Mouse (Mus musculus) mouse embryonic stem cell (cell line): ENCODE results near the gene Rbms3.

ENCODE experiments used
- in situ Hi-C, 2 experiments: fragments of 300-500 bp; cut with MboI; formaldehyde crosslinking; loops; 1 replicate in 1 of 2; 3 replicates in 1 of 2; pipeline ENCODE4 v1.14.3; 2019 to 2020; ENCODE audit warnings: low sequenced_read_pairs in 2 of 2, low pct_unique_long_range_greater_than_20kb in 1 of 2, mixed read lengths in 1 of 2; ENCODE audit not compliant: unreplicated experiment in 1 of 2

The Rbms3 gene

GRCm38 (mm10) chr9:116620434-116620833, 1009.3 kb downstream of the Rbms3 start:
- in situ Hi-C loops: no loop called here

GRCm38 (mm10) chr9:116618886-116619285, 1010.8 kb downstream of the Rbms3 start:
- in situ Hi-C loops: no loop called here

DNA sequence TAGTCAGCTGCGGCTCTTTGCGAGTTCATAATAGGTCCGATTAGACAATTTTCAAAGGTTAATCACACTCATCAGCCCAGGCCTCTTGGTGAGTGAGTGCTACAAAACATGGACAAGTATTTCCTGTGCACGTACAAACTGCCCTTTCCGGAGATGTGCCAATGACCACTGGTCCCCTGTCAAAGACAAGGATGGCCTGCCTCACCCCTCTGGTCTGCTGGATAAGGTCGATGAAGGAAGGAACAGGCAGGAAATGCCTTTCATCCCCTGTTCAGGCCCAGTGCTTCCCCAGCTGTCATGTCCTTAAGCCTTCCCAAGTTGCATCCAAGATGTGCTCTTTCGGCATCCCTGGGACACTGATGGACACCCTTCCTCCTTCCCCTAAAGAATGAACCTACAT, 1016.4 kb downstream of the Rbms3 start:
- in situ Hi-C loops: no loop called here

- in situ Hi-C loops: no loop called here
These were observed 1033.7 kb downstream of the Rbms3 start for GRCm38 (mm10) chr9:116596046-116596445.

DNA sequence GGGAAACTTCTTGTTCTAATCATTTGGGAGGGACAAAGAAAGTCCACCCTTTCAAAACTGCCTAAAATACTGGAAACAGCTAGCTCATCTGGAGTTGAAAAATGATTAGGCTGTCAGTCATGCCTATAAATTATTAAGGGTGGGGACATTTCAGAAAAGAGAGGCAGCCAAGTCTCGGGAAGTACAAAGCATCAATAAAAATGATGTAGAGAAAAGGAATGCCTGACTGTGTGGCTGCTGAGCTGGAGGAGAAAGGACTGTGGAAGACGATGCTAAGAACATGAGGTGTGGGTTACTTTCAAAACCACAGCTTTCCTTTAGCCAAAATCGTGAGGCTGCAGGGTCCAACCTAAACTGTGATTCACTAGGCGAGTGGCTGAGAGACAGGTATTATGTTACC, 1037.2 kb downstream of the Rbms3 start:
- in situ Hi-C loops: no loop called here

DNA sequence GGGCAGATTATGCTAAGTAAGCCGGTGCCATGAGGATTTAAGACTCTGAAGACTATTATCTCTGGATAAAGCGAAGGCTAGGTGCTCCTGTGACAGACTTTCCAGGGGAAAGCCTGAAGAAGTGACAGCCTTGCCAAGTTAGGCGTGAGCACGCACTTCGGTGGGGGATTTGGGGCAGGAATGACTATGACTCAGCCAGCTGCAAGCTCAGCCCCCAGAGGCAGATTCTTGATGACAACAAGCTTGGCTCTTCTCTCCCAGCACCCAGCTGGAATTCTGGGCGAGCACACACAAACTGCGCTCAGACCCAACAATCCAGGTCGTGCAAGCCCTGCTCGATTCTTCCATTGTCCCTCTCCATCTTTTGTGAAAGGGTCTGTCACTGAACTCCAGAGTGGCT, 1038.6 kb downstream of the Rbms3 start:
- in situ Hi-C loops: no loop called here

DNA sequence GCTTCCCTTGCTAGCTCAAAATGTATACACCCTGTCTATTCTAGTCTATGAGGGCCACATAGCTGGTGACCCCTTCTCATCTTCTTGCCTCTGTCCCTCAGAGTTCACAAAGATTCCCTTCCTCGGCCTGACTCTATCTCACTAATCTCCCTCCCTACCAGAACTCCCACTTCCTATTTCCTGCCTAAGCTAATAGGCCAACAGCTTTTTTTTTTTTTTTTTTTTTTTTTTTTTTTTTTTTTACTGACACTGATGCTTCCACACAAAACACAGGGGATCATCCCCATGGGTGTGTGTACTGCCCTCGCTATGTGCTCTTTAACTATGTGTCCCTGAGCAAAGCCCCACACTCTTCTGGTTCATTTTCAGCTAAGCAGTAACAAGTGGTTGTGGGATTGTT, 1060.0 kb downstream of the Rbms3 start:
- in situ Hi-C loops: no loop called here

DNA sequence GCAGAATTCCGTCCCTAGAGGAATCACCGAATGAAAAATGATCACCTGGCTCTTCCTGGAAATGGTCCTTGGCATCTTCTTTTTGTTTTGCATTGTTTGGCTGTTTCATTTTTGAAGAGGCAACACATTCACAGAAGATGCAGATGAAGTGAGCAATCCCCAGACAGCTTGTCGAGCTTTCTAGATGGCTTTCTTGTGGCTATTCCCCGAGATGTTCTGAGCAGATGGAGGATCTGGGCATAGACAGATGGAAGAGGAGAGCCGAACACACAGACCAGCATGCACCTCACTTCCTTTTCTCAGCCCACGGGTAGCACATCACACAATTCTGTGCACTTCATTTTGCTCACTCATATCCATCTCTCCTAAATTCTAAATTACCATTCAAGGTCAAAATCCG, 1063.0 kb downstream of the Rbms3 start:
- in situ Hi-C loops: no loop called here

DNA sequence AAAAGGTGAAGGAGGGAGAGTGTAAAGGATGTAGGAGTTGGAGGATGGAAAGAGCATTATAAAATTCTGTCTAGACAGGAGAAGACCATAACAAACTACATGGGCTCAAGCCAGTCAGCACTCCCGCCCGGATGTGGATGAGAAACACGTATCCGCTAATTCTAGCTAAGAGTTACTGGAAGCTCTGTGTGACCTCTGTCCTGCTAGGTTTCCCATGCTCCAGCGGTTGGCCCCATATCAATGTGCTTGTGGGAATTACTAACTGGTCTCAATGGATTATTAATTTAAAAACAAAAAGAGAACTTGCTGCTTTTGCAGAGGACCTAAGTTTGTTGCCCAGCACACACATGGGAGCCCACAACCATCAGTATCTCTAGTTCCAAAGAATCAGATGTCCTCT, 1071.9 kb downstream of the Rbms3 start:
- in situ Hi-C loops: loop anchor here in 1 of 2 experiments (10.0 kb wide), 1 partner anchor 73 kb away; no protein-coding TSS in a partner anchor

DNA sequence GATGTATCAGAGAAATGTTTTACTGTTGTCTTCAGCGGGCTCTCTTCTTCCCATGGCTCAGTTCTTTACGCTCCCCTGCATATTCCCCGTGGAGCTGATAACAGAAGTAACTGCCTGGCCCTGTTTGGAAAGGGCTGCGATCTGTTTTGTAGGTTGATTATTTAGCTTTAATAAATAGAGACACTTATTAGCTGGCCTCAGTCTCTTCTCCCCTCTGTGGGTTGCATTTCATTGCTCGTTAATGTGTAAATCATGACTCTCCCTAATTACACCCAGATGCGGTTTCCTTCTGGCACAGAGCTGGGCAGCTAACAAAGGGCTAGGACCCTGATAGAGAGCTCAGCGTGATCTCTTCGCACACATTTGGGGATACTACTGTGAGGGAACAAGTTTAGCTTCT, 1073.1 kb downstream of the Rbms3 start:
- in situ Hi-C loops: loop anchor here in 1 of 2 experiments (10.0 kb wide), 1 partner anchor 72 kb away; no protein-coding TSS in a partner anchor

GRCm38 (mm10) chr9:116553181-116553580, 1076.5 kb downstream of the Rbms3 start:
- in situ Hi-C loops: loop anchor here in 1 of 2 experiments (10.0 kb wide), 1 partner anchor 68 kb away; no protein-coding TSS in a partner anchor

GRCm38 (mm10) chr9:116546156-116546555, 1083.6 kb downstream of the Rbms3 start:
- in situ Hi-C loops: no loop called here

- in situ Hi-C loops: no loop called here
These were observed 1086.9 kb downstream of the Rbms3 start for GRCm38 (mm10) chr9:116542793-116543192.

- in situ Hi-C loops: no loop called here
These were observed 1087.7 kb downstream of the Rbms3 start for GRCm38 (mm10) chr9:116541976-116542375.

- in situ Hi-C loops: no loop called here
These were observed 1094.0 kb downstream of the Rbms3 start for GRCm38 (mm10) chr9:116535709-116536108.

- in situ Hi-C loops: no loop called here
These were observed 1096.3 kb downstream of the Rbms3 start for GRCm38 (mm10) chr9:116533381-116533780.

DNA sequence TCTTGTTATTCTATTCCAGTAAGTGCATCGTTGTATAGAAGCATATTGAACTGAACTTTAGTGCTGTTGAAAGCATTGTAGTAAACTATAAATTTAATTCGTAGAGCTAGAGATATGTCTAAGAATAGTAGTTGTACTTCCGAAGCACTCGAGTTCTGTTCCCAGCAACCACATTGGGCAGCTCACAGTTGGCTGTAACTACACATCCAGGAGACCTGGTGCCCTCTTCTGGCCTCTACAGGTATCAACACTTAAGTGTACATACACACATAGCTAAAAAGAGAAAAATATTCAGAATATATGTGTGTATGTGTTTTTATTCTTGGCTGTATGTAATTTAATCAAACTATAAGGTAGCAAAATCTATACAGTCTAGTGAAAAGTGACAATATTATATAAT, 1098.6 kb downstream of the Rbms3 start:
- in situ Hi-C loops: no loop called here

GRCm38 (mm10) chr9:116524386-116524785, 1105.3 kb downstream of the Rbms3 start:
- in situ Hi-C loops: no loop called here
